Comparison of ENCODE assay signal across 8 mouse cellular contexts in the genomic region with DNA sequence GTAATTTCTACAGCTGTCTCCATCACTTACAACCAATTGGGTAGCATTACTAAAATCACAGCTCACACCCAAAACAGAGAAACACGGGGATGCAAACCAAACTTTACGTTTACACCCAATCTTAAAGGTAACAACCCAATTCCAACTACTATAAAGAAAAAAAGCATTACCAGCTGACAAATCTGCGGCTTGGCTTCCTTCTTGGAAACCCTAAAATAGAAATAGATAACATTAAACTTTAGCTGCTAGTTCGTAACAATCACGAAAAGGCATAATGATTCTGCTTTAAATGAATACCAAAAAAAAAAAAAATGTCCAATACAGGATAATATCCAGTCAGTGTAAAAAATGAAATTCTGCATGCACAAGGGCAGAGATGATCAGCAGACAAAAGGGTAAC. TPM values are rescaled to one million over a fixed set of nuclear protein-coding genes. Genes with fewer than 3 reads are reported as not detected.
DNase-seq lines count a peak whose midpoint lies in the region; ATAC-seq and TF ChIP-seq lines count a peak whose summit lies in the region.

No protein-coding gene starts in this region.

- no peaks in the 10 kb centered on the region for H3K36me3 ChIP-seq in kidney, postnatal 0 days (ENCODE audit: insufficient read depth, low read length)
- peaks cover 40% of the 10 kb centered on the region for H3K36me3 ChIP-seq in embryonic facial prominence, embryonic 10.5 days (replicated peaks)
- peaks cover 11% of the 10 kb centered on the region for H3K36me3 ChIP-seq in midbrain, postnatal 0 days (ENCODE audit: insufficient read depth, low read length)

- ATAC-seq in kidney, postnatal 0 days (replicated peaks; ENCODE audit: low FRiP score, low read depth): no peak
- ATAC-seq in midbrain, postnatal 0 days (ENCODE audit: low FRiP score): no peak
- no peak for ATAC-seq in CD4-positive, CD25-positive, alpha-beta regulatory T cell, adult 4 months

- no peak for DNase-seq in kidney, postnatal 0 days (ENCODE audit: low spot score)
- DNase-seq in kidney, postnatal 25 days: no peak
- DNase-seq in embryonic facial prominence, embryonic 10.5 days (ENCODE audit: low spot score): no peak
- DNase-seq in induced T-regulatory cell, adult 2 months (ENCODE audit: low read depth): peak; percentile 29
- no peak for DNase-seq in midbrain, postnatal 0 days (ENCODE audit: low spot score)
- DNase-seq in urinary bladder, postnatal 36 days (ENCODE audit: low spot score in 2 of 2): no peak
- DNase-seq in embryo, embryonic 11 days: no peak

- H3K9ac ChIP-seq in kidney, postnatal 0 days (ENCODE audit: low read depth, low read length): peak overlapping the region; percentile 80; the same call in 1 of the 2 replicates
- peak overlapping the region; percentile 76 for H3K9ac ChIP-seq in midbrain, postnatal 0 days (replicated peaks; ENCODE audit: low read length, poor library complexity, severe bottlenecking)

- no peak overlapping the region for H3K27ac ChIP-seq in kidney, postnatal 0 days
- peak overlapping the region; percentile 89 for H3K27ac ChIP-seq in embryonic facial prominence, embryonic 10.5 days (replicated peaks)
- no peak overlapping the region for H3K27ac ChIP-seq in midbrain, postnatal 0 days (ENCODE audit: low read depth, low read length)

- no peaks in the 10 kb centered on the region for H3K27me3 ChIP-seq in kidney, postnatal 0 days (ENCODE audit: insufficient read depth, low read length)
- H3K27me3 ChIP-seq in embryonic facial prominence, embryonic 10.5 days (replicated peaks; ENCODE audit: low read depth, poor library complexity, severe bottlenecking): no peaks in the 10 kb centered on the region
- H3K27me3 ChIP-seq in midbrain, postnatal 0 days (ENCODE audit: insufficient read depth, low read length): no peaks in the 10 kb centered on the region

- no peaks in the 10 kb centered on the region for H3K4me1 ChIP-seq in kidney, postnatal 0 days (replicated peaks; ENCODE audit: insufficient read depth, low read length)
- peaks cover 10% of the 10 kb centered on the region for H3K4me1 ChIP-seq in embryonic facial prominence, embryonic 10.5 days
- 0 out of 2 replicates have a peak, but pooled peaks cover 3% of the 10 kb centered on the region for H3K4me1 ChIP-seq in midbrain, postnatal 0 days (ENCODE audit: insufficient read depth, low read length)

- H3K9me3 ChIP-seq in kidney, postnatal 0 days (replicated peaks; ENCODE audit: low read length): no peaks in the 10 kb centered on the region
- no peaks in the 10 kb centered on the region for H3K9me3 ChIP-seq in embryonic facial prominence, embryonic 10.5 days
- no peaks in the 10 kb centered on the region for H3K9me3 ChIP-seq in midbrain, postnatal 0 days (ENCODE audit: low read length)

- peak overlapping the region; percentile 80 for H3K4me2 ChIP-seq in kidney, postnatal 0 days (ENCODE audit: low read length)
- H3K4me2 ChIP-seq in midbrain, postnatal 0 days (ENCODE audit: low read depth, low read length, poor library complexity, severe bottlenecking): peak overlapping the region; percentile 57

- WGBS in kidney, postnatal 0 days: 23% methylated on average over 5 of the region's 5 CpGs
- 29% methylated on average over 5 of the region's 5 CpGs for WGBS in embryonic facial prominence, embryonic 10.5 days
- 33% methylated on average over 5 of the region's 5 CpGs for WGBS in midbrain, postnatal 0 days

- TF ChIP-seq CTCF in kidney, postnatal 0 days (IDR thresholded peaks at IDR 0.05; ENCODE audit: low read depth): no peak
- TF ChIP-seq CTCF in midbrain, postnatal 0 days (IDR thresholded peaks at IDR 0.05): no peak

- peak overlapping the region; percentile 81 for H3K4me3 ChIP-seq in kidney, postnatal 0 days (replicated peaks; ENCODE audit: low read depth, low read length)
- H3K4me3 ChIP-seq in embryonic facial prominence, embryonic 10.5 days: peak overlapping the region; percentile 98
- H3K4me3 ChIP-seq in midbrain, postnatal 0 days (ENCODE audit: low read depth, low read length): peak overlapping the region; percentile 90

RNA-seq across cellular contexts. Expression of a gene that starts 0.8 kb away (rescaled TPM):
- 3.6 and 4.0 TPM in 2 replicates for polyA plus RNA-seq in kidney, postnatal 0 days (2015; fragmentation: Nextera tagmentation; extraction: Ambion mirVana)
- 10.2 and 10.6 TPM in 2 replicates for polyA plus RNA-seq in embryonic facial prominence, embryonic 10.5 days (2016; fragmentation: Nextera tagmentation; extraction: Ambion mirVana)
- 14.4 and 15.5 TPM in 2 replicates for total RNA-seq in midbrain, postnatal 0 days (2014; rRNA removed)
- 3.4 and 3.9 TPM in 2 replicates for polyA plus RNA-seq in midbrain, postnatal 0 days (2015; fragmentation: Nextera tagmentation; extraction: Ambion mirVana)
- polyA plus RNA-seq in CD4-positive, CD25-positive, alpha-beta regulatory T cell, adult 4 months (2017; shearing (Covaris generic)): 1 to 10 TPM; 9.5 to 10.0 TPM

RNA-seq across cellular contexts. Expression of a gene that starts 23.6 kb away (rescaled TPM):
- 17.2 and 17.3 TPM in 2 replicates for polyA plus RNA-seq in kidney, postnatal 0 days (2015; fragmentation: Nextera tagmentation; extraction: Ambion mirVana)
- 9.0 and 11.1 TPM in 2 replicates for polyA plus RNA-seq in embryonic facial prominence, embryonic 10.5 days (2016; fragmentation: Nextera tagmentation; extraction: Ambion mirVana)
- total RNA-seq in midbrain, postnatal 0 days (2014; rRNA removed): 0.71 and 1.2 TPM in 2 replicates
- 0.77 and 0.94 TPM in 2 replicates for polyA plus RNA-seq in midbrain, postnatal 0 days (2015; fragmentation: Nextera tagmentation; extraction: Ambion mirVana)
- 1 to 10 TPM; 7.3 to 9.3 TPM for polyA plus RNA-seq in CD4-positive, CD25-positive, alpha-beta regulatory T cell, adult 4 months (2017; shearing (Covaris generic))

RNA-seq across cellular contexts. Expression of a gene that starts 38.5 kb away (rescaled TPM):
- polyA plus RNA-seq in kidney, postnatal 0 days (2015; fragmentation: Nextera tagmentation; extraction: Ambion mirVana): 10.7 and 12.5 TPM in 2 replicates
- polyA plus RNA-seq in embryonic facial prominence, embryonic 10.5 days (2016; fragmentation: Nextera tagmentation; extraction: Ambion mirVana): 16.4 and 18.0 TPM in 2 replicates
- 10.5 and 19.5 TPM in 2 replicates for total RNA-seq in midbrain, postnatal 0 days (2014; rRNA removed)
- 10.0 and 10.1 TPM in 2 replicates for polyA plus RNA-seq in midbrain, postnatal 0 days (2015; fragmentation: Nextera tagmentation; extraction: Ambion mirVana)
- 10 to 100 TPM; 15.7 to 16.1 TPM for polyA plus RNA-seq in CD4-positive, CD25-positive, alpha-beta regulatory T cell, adult 4 months (2017; shearing (Covaris generic))
